Mouse (Mus musculus) stomach, postnatal 0 days (tissue): Measurements from ENCODE around the gene Polr2e. TPM values are rescaled to one million over a fixed set of nuclear protein-coding genes. Genes with fewer than 3 reads are reported as not detected.
"Not testable (repeated sequence)": the region's sequence is repeated elsewhere in the genome, so short reads cannot be mapped to it uniquely, and the experiment has no call there.

Experiments
- ATAC-seq: fragments of 200-750 bp; cut with Nextera tagmentation; 2 replicates; pipeline ENCODE4 v1.8.0; 2017; ENCODE audit not compliant: low FRiP score, low TSS enrichment
- DNase-seq: peaks from one replicate; pipeline ENCODE4 v3.0.0-alpha.2; 2016; ENCODE audit warnings: low spot score
- H3K27ac ChIP-seq: fragments of 300-500 bp; sonication (generic); replicated peaks from 2 replicates; pipeline ENCODE4 v1.5.1; 2014; ENCODE audit warnings: mild to moderate bottlenecking, control low read depth
- H3K27me3 ChIP-seq: fragments of 300-500 bp; sonication (generic); 2 replicates; pipeline ENCODE4 v1.6.1; 2014; ENCODE audit warnings: low read length; ENCODE audit not compliant: control insufficient read depth, insufficient read depth
- H3K36me3 ChIP-seq: fragments of 300-500 bp; sonication (generic); 2 replicates; pipeline ENCODE4 v1.6.1; 2014; ENCODE audit warnings: low read length, mixed read lengths; ENCODE audit not compliant: control insufficient read depth, insufficient read depth
- H3K4me1 ChIP-seq: fragments of 300-500 bp; sonication (generic); replicated peaks from 2 replicates; pipeline ENCODE4 v1.6.1; 2014; ENCODE audit warnings: antibody characterized with exemption; ENCODE audit not compliant: control insufficient read depth, insufficient read depth
- H3K4me2 ChIP-seq: fragments of 300-500 bp; sonication (generic); replicated peaks from 2 replicates; pipeline ENCODE4 v1.6.1; 2014; ENCODE audit warnings: low read depth, mild to moderate bottlenecking, control low read depth, moderate library complexity
- H3K4me3 ChIP-seq: fragments of 300-500 bp; sonication (generic); 2 replicates; pipeline ENCODE4 v1.5.1; 2014; ENCODE audit warnings: low read depth, low read length, control low read depth
- H3K9ac ChIP-seq: fragments of 300-500 bp; sonication (generic); 2 replicates; pipeline ENCODE4 v1.6.1; 2014; ENCODE audit warnings: mild to moderate bottlenecking, low read length, control low read depth, mixed read lengths
- H3K9me3 ChIP-seq: fragments of 300-500 bp; sonication (generic); 2 replicates; pipeline ENCODE4 v1.6.1; 2016; ENCODE audit warnings: low read length; ENCODE audit not compliant: control insufficient read depth
- CTCF ChIP-seq: IDR thresholded peaks from 2 replicates; pipeline ENCODE4 v1.5.1; 2016; ENCODE audit warnings: antibody characterized with exemption, low read depth, mild to moderate bottlenecking, moderate library complexity
- EP300 ChIP-seq: optimal IDR thresholded peaks from 2 replicates; pipeline ENCODE3; 2016; ENCODE audit warnings: antibody characterized with exemption
- WGBS: fragments of 180-500 bp; shearing (Covaris S2); extraction: QIAGEN DNeasy Blood & Tissue Kit; methylation state at CpG from one replicate; pipeline ENCODE4 v1.1.7; 2014; 5-methylcytosine and 5-hydroxymethylcytosine counted together
- polyA plus RNA-seq: library from polyadenylated mRNA; unstranded; fragments of >200 nt; fragmentation: Nextera tagmentation; extraction: Ambion mirVana; gene quantifications from 2 replicates; pipeline ENCODE4 v1.2.1, GENCODE M21; 2015

Gene Polr2e
- polyA plus RNA-seq, 1 experiment from 2014 or later: 122 TPM

DNA sequence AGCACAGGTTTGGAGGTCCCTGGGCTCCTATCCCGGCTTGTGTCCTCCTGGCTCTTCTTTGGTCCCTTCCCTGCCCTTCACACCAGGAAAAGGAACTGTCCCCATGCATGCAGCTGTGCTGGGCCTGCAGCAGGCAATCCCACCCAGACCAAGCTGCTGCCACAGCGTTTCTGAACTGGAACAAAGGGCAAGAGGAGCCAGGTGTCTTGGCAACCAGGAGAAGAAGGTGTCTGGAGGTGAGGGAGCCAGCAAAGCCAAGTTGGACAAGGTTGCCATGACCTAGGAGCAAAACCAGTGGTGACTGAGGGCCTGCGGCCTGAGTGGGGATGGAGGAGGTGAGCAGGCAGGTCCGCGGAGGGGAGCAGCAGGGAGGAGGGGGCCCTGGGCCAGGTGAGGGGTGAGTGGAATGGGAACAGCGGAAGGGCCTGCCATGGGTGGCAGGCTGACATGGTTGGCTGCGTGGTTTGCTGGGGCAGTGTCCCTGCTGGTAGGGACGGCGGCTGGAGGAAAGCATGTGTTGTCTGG lies 7.5 kb upstream of the Polr2e start, which contains the start of gene Gpx4:
Gpx4 (plus strand) TSS at position 126 of the 525 bp plus-strand sequence.
- no peak within 1 kb of the TSS for H3K27ac ChIP-seq

DNA sequence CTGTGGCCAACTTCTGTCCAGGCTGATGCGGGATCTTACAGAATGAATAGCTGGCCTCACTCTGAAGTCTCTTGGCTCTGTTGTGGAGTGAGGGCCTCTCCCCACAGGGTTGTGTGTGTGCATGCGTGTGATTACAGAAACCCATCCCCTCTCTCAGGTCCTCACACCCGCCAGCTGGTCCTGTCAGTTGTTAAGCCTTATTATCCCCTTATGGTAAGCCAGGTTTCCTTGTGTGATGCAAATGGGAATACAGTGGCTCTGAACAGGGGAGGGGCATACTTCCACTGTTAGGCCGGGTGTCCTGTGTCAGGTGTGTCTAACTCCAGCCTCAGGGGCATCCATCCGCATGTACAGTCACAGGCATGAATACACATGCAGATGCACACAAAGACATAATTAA lies 6.2 kb upstream of the Polr2e start:
- H3K27me3 ChIP-seq: no peaks in the 10 kb centered on the region
- no peak overlapping the region for H3K9ac ChIP-seq
- H3K4me2 ChIP-seq: no peak overlapping the region
- TF ChIP-seq EP300 (no peak), CTCF (no peak)
- no peak overlapping the region for H3K27ac ChIP-seq
- no peaks in the 10 kb centered on the region for H3K4me1 ChIP-seq
- H3K36me3 ChIP-seq: no peaks in the 10 kb centered on the region
- WGBS: 87% methylated on average over 5 of the region's 5 CpGs
- no peak for DNase-seq
- H3K9me3 ChIP-seq: no peaks in the 10 kb centered on the region
- H3K4me3 ChIP-seq: no peak overlapping the region
- no peak for ATAC-seq

More for the DNA sequence above, 7.5 kb upstream of the Polr2e start, which contains the start of gene Gpx4:
- DNase-seq (no peak), ATAC-seq (no peak)
- Histone ChIP-seq H3K9ac (0 out of 2 replicates have a peak within 1 kb of the TSS, but pooled peaks have one; percentile 8), H3K9me3 (no peaks in the 10 kb centered on the region), H3K4me1 (no peaks in the 10 kb centered on the region; the same call in 1 of the 2 replicates), H3K4me2 (no peak within 1 kb of the TSS), H3K27me3 (no peaks in the 10 kb centered on the region), H3K4me3 (no peak within 1 kb of the TSS), H3K36me3 (no peaks in the 10 kb centered on the region)
- WGBS: 65% methylated on average over 9 of the region's 9 CpGs
- no peak for TF ChIP-seq CTCF
- no peak for TF ChIP-seq EP300

DNA sequence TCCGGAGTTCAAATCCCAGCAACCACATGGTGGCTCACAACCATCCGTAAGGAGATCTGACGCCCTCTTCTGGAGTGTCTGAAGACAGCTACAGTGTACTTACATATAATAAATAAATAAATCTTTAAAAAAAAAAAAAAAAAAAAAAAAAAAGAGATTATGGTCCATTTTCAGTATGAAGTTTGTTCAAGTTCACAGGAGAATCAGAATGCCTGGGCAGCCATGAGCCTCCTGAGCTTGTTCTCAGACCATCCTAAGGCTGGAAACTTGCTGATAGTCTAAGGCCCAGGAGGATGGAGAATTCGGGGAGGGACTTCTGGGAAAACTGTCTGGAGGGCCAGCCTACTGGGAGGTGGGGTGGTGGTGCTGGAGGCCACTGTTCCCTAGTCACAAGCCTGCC lies 5.8 kb upstream of the Polr2e start:
- H3K9ac ChIP-seq, DNase-seq: not testable (repeated sequence)

DNA sequence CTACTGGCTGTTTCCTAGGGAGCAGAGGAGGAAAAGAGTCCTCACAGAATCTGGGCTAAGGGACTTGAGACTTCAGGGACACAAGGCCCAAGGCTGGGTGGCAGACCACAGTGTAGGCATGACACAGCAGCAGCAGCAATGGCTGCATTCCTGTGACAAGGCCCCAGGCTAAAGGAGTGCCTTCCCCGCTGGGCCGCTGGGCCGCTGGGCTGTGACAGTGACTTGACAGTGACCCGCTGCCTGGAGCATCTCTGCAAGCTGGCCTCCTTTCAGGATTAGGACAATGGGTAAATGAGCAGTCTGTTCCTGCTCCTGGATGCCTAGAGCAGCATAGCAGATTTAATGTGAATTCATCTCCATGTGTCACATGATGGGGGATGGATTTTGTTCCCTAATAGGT lies 4.5 kb upstream of the Polr2e start:
- TF ChIP-seq CTCF (no peak), EP300 (no peak)
- no peak overlapping the region for H3K4me2 ChIP-seq
- no peaks in the 10 kb centered on the region for H3K9me3 ChIP-seq
- ATAC-seq (no peak), DNase-seq (no peak)
- no peak overlapping the region for H3K4me3 ChIP-seq
- no peaks in the 10 kb centered on the region for H3K36me3 ChIP-seq
- H3K27ac ChIP-seq: no peak overlapping the region
- H3K9ac ChIP-seq: no peak overlapping the region
- WGBS: 66% methylated on average over 4 of the region's 4 CpGs
- no peaks in the 10 kb centered on the region for H3K4me1 ChIP-seq
- H3K27me3 ChIP-seq: no peaks in the 10 kb centered on the region

More for the DNA sequence above, 5.8 kb upstream of the Polr2e start:
- H3K4me1 ChIP-seq, H3K36me3 ChIP-seq, H3K9me3 ChIP-seq, H3K27me3 ChIP-seq, ATAC-seq, H3K4me2 ChIP-seq, H3K4me3 ChIP-seq, H3K27ac ChIP-seq: not testable (repeated sequence)
- 82% methylated on average over 2 of the region's 4 CpGs for WGBS

DNA sequence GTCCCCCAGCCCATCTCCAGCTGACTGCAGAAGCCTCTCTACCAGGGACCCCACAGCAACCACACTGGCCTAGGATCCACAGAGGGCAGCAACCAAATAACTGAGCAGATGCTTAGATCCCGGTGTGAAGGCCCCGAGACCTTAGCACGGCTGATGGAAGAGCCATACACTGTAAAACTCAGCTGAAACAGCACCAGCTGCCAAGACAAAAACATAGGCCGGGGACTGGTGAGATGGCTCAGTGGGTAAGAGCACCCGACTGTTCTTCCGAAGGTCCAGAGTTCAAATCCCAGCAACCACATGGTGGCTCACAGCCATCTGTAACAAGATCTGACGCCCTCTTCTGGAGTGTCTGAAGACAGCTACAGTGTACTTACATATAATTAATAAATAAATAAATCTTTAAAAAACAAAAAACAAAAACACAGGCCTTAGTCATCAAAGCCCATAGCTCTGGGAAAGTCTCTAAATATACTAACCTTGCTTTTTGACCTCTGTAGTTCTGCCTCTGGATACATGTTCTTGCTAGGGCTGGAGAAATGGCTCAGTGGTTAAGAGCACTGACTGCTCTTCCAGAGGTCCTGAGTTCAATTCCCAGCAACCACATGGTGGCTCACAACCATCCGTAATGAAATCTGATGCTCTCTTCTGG lies 1.9 kb upstream of the Polr2e start:
- not testable (repeated sequence) for H3K27ac ChIP-seq, H3K4me1 ChIP-seq, H3K4me3 ChIP-seq, DNase-seq, H3K27me3 ChIP-seq, H3K9ac ChIP-seq, H3K4me2 ChIP-seq, H3K9me3 ChIP-seq, H3K36me3 ChIP-seq, ATAC-seq
- 90% methylated on average over 7 of the region's 8 CpGs for WGBS

DNA sequence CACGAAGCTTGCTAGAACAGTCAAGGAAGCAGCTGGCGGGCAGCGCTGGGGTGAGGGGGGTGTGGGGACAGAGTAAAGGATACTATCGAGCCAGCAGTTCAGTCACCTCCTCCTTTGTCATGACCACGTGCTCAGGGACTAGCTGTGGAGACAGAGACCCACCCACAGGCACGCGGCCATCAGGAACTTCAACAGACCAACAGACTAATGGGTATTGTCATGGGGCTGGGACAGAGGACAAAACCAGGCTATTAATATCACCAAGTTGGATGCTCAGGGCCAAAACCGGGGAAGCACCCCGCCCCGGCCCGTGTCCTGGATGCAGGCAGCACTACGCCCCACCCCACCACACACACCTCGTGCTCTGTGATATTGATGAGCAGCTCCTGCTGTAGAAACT lies 2.8 kb downstream of the Polr2e start:
- Histone ChIP-seq H3K36me3 (peaks cover 18% of the 10 kb centered on the region), H3K4me1 (peaks cover 14% of the 10 kb centered on the region; the same call in 1 of the 2 replicates), H3K9me3 (no peaks in the 10 kb centered on the region), H3K4me2 (no peak overlapping the region), H3K27ac (no peak overlapping the region), H3K4me3 (no peak overlapping the region), H3K27me3 (no peaks in the 10 kb centered on the region), H3K9ac (no peak overlapping the region)
- ATAC-seq (no peak), DNase-seq (no peak)
- TF ChIP-seq CTCF: no peak
- TF ChIP-seq EP300: no peak
- WGBS: 87% methylated on average over 13 of the region's 13 CpGs
